Mouse (Mus musculus): ENCODE data around the gene Zfp946.
A peak's percentile ranks its signal among the peaks of the same experiment; 100 is the strongest.

Zfp946 gene

GRCm38 (mm10) chr17:22423952-22424617, at the start of gene Zfp946:
Gene Zfp946 (plus strand): TSS chr17:22424222.
- peak; percentile 76 for DNase-seq

GRCm38 (mm10) chr17:22410756-22411155, 13.3 kb upstream of the Zfp946 start:
- DNase-seq, result peak; percentile 4

- peak; percentile 5 for DNase-seq
These were observed 6.5 kb upstream of the Zfp946 start for GRCm38 (mm10) chr17:22417510-22417909.

DNA sequence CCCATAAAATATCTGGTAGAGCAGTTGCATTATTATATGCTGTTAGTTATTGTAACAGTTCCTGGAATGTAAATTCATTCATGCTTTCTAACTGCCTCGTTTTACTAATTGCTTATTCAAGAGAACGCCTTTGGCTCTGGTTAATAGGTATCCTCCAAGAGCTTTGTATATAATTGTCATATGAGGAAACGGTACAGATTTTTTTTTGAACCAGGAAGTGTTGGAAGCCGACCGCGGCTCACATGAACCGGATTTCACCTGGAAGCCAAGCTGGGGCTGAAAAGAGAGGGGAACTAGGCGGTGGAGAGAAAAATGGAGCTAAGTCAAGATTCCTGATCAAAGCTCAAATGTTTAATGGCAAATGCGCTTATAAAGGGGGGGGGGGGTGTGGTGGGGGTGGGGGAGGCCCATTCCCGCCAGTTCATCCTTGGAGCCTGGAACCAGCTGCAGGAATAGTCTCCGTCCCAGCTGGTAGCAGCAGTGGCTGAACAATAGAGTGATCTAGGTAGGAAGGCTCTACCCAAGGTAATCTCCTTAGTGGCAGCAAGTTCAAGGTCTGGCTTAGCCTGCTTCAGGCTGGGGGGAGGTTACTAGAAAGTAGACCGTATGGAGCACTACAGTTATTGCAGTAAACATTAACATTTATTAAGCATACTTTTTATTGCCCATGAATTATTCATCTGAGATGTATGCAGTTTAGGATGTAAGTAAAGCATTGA, 773 bp downstream of the Zfp946 start:
- no peak for DNase-seq

GRCm38 (mm10) chr17:22447684-22448083, 23.7 kb downstream of the Zfp946 start:
- DNase-seq, result no peak

GRCm38 (mm10) chr17:22497120-22497519, 73.1 kb downstream of the Zfp946 start:
- no peak for DNase-seq

All from layer of hippocampus, adult 9-11 months (tissue).